In genomic region chr12:13157089-13157488, GRCm38 (mm10) we compare ENCODE assay signal across 28 mouse cellular contexts.
DNase-seq lines count a peak whose midpoint lies in the region; TF ChIP-seq lines count a peak whose summit lies in the region.
"Had no signal": no experiment of that assay in that cellular context is flagged by ENCODE, and none has a peak within 500 bp of the region (broad histone marks: within the 10 kb centered on the region; RNA-seq: fewer than 3 reads in every experiment).

No protein-coding gene starts in this region.

- H3K4me1 ChIP-seq in kidney, adult 2 months (ENCODE audit: control insufficient read depth, insufficient read depth, low read length) = peaks cover 4% of the 10 kb centered on the region; the same call in 1 of the 2 replicates
- H3K4me1 ChIP-seq: heart, embryonic 13.5 days; liver, embryonic 15.5 days; lung, embryonic 15.5 days had no signal

- H3K27me3 ChIP-seq in kidney, adult 2 months (replicated peaks; ENCODE audit: control insufficient read depth, insufficient read depth, low read length) = no peaks in the 10 kb centered on the region
- H3K27me3 ChIP-seq: liver, embryonic 15.5 days; lung, embryonic 15.5 days; midbrain, embryonic 12.5 days; neural tube, embryonic 13.5 days had no signal

- no peak for TF ChIP-seq POLR2A in kidney, adult 2 months (IDR thresholded peaks at IDR 0.05; ENCODE audit: low read depth, low read length)

- WGBS in kidney, adult 2 months = 53% methylated on average over 10 of the region's 10 CpGs

- DNase-seq in kidney, adult 2 months = peak; percentile 23
- DNase-seq in kidney, adult 18-20 months = no peak
- peak; percentile 39 to 50 for DNase-seq in kidney, postnatal 4 days
- DNase-seq in kidney, adult 9 months = no peak
- DNase-seq in embryo, embryonic 11 days = peak; percentile 27
- no peak for DNase-seq in urinary bladder, postnatal 10 days (ENCODE audit: low spot score)
- no peak for DNase-seq in liver
- DNase-seq: adrenal gland, postnatal 25 days; cerebellum, adult 11-12 months; cerebellum, adult 9-11 months; gastrocnemius, adult 2 months; gastrocnemius, postnatal 36 days; heart, adult 2 months; heart, postnatal 10 days; layer of hippocampus, postnatal 36 days; left cerebral cortex, postnatal 4 days; lung, postnatal 36 days; thymus, adult 2 months; thymus, postnatal 36 days had no signal

- no peak overlapping the region for H3K4me3 ChIP-seq in kidney, adult 2 months (ENCODE audit: insufficient read depth, low read depth, low read length)
- H3K4me3 ChIP-seq: erythroblast, embryonic 14.5 days; gastrocnemius, adult 2 months; heart, adult 2 months; heart, embryonic 13.5 days; liver, embryonic 15.5 days; lung, embryonic 15.5 days; midbrain, embryonic 12.5 days; myocyte; neural tube, embryonic 13.5 days had no signal

- no peak for TF ChIP-seq CTCF in kidney, adult 2 months (conservative IDR thresholded peaks at IDR 0.05; ENCODE audit: insufficient read depth, insufficient read length, low read depth, low read length)

- no peak overlapping the region for H3K27ac ChIP-seq in kidney, adult 2 months (ENCODE audit: insufficient read depth, low read depth, low read length)
- H3K27ac ChIP-seq: gastrocnemius, adult 2 months; heart, adult 2 months; heart, embryonic 13.5 days; hindbrain, embryonic 14.5 days; kidney, postnatal 0 days; liver, embryonic 15.5 days; lung, embryonic 15.5 days; midbrain, embryonic 12.5 days; neural tube, embryonic 13.5 days had no signal

- no peaks in the 10 kb centered on the region for H3K36me3 ChIP-seq in kidney, adult 2 months (ENCODE audit: control insufficient read depth, insufficient read depth, low read length)
- H3K36me3 ChIP-seq: heart, embryonic 13.5 days; liver, embryonic 15.5 days; lung, embryonic 15.5 days; midbrain, embryonic 12.5 days; neural tube, embryonic 13.5 days had no signal

Comparison
In these comparisons a context has a peak if more than half of its experiments do, and no peak if none do; other contexts are left out.
1. DNase-seq: peak in kidney, adult 2 months (single experiment), kidney, postnatal 4 days (2 of 2) and embryo, embryonic 11 days (single experiment); none in kidney, adult 18-20 months (single experiment), kidney, adult 9 months (single experiment), urinary bladder, postnatal 10 days (single experiment) and liver (single experiment).